Mouse (Mus musculus) olfactory bulb, adult 2 months (tissue): Measurements from ENCODE around the gene Ythdc1.
"Not testable (repeated sequence)": the region's sequence is repeated elsewhere in the genome, so short reads cannot be mapped to it uniquely, and the experiment has no call there.

ENCODE experiments used
- CTCF ChIP-seq: fragments of 200-500 bp; IDR thresholded peaks from 2 replicates; pipeline ENCODE4 v1.5.1; 2012; ENCODE audit warnings: low read depth, mild to moderate bottlenecking, low read length, moderate library complexity; ENCODE audit not compliant: insufficient read depth
- POLR2A ChIP-seq: fragments of 200-500 bp; IDR thresholded peaks from 2 replicates; pipeline ENCODE4 v1.6.1; 2012; ENCODE audit warnings: mild to moderate bottlenecking, low read depth, low read length, moderate library complexity; ENCODE audit not compliant: insufficient read depth

DNA sequence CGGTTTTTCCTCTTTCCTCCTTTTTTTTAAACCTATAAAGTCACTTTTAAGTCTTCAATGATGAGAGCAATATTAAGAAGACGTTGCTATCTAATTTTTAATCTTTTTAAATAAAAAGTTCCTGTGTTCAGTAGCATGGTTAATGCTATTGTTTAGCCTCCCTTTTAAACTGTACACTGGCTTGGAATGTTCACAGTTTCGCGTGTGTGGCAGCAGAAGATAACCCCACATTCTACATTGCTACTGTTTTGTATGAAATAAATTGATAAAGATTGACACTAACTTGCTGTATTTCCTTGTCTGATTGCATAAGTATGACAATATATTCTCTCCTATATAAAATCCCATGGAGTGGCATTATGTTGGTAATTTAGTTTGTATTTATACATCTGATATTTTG, 32.4 kb downstream of the Ythdc1 start:
- not testable (repeated sequence) for TF ChIP-seq POLR2A, CTCF
